Mouse (Mus musculus) large intestine, adult 2 months (tissue): ENCODE measurements around the gene 4930562C15Rik. TPM values are rescaled to one million over a fixed set of nuclear protein-coding genes. Genes with fewer than 3 reads are reported as not detected.
A peak's percentile ranks its signal among the peaks of the same experiment; 100 is the strongest.

ENCODE experiments used
- DNase-seq: peaks from one replicate; pipeline ENCODE4 v3.0.0-alpha.2; 2012; ENCODE audit warnings: low read depth, low spot score
- WGBS: fragments of 180-500 bp; shearing (Covaris S2); methylation state at CpG from one replicate; pipeline ENCODE4 v1.1.7; 2018; 5-methylcytosine and 5-hydroxymethylcytosine counted together
- polyA plus RNA-seq: library from polyadenylated mRNA; depleted of rRNA; stranded (reverse); fragments of >200 nt; gene quantifications from 2 replicates; pipeline ENCODE4 v1.2.3, GENCODE M21; 2012; rRNA removed

Gene 4930562C15Rik
- polyA plus RNA-seq, 1 experiment: not detected

GRCm38 (mm10) chr16:4910758-4911157, 75.5 kb downstream of the 4930562C15Rik start:
- 92% methylated on average over 8 of the region's 8 CpGs for WGBS
- DNase-seq: no peak

GRCm38 (mm10) chr16:4912074-4912648, 76.9 kb downstream of the 4930562C15Rik start:
- 81% methylated on average over 10 of the region's 10 CpGs for WGBS
- no peak for DNase-seq

- no peak for DNase-seq
- WGBS: 68% methylated on average over 11 of the region's 11 CpGs
These were observed 77.9 kb downstream of the 4930562C15Rik start for GRCm38 (mm10) chr16:4912907-4913782.

- DNase-seq: peak; percentile 50
- 39% methylated on average over 12 of the region's 12 CpGs for WGBS
These were observed 78.8 kb downstream of the 4930562C15Rik start for GRCm38 (mm10) chr16:4913783-4914735.

- WGBS: 74% methylated on average over 3 of the region's 3 CpGs
- no peak for DNase-seq
These were observed 80.7 kb downstream of the 4930562C15Rik start for GRCm38 (mm10) chr16:4915931-4916330.

- DNase-seq: no peak
- 92% methylated on average over 2 of the region's 2 CpGs for WGBS
These were observed 81.4 kb downstream of the 4930562C15Rik start for GRCm38 (mm10) chr16:4916608-4917007.

Other genes starting within 250 kb of the 4930562C15Rik start
- 8.1 TPM in 2 replicates for gene Glis2, start 240.7 kb upstream of the 4930562C15Rik start, polyA plus RNA-seq
- 12.2 and 16.5 TPM in 2 replicates for gene Pam16, start 210.4 kb upstream of the 4930562C15Rik start, polyA plus RNA-seq
- gene Vasn, start 195.5 kb upstream of the 4930562C15Rik start, polyA plus RNA-seq: 5.3 and 5.5 TPM in 2 replicates
- 31.3 and 35.5 TPM in 2 replicates for gene Dnaja3, start 195.4 kb upstream of the 4930562C15Rik start, polyA plus RNA-seq
- gene Coro7, start 155.6 kb upstream of the 4930562C15Rik start, polyA plus RNA-seq: 42.9 and 73.6 TPM in 2 replicates
- 8.0 and 12.7 TPM in 2 replicates for gene Nmral1, start 116.1 kb upstream of the 4930562C15Rik start, polyA plus RNA-seq
- 27.8 and 34.5 TPM in 2 replicates for gene Hmox2, start 109.1 kb upstream of the 4930562C15Rik start, polyA plus RNA-seq
- gene Cdip1, start 45.1 kb upstream of the 4930562C15Rik start, polyA plus RNA-seq: 29.6 and 56.2 TPM in 2 replicates
- 25.5 and 26.1 TPM in 2 replicates for gene Ubald1, start 44.9 kb downstream of the 4930562C15Rik start, polyA plus RNA-seq
- gene Mgrn1, start 50.8 kb downstream of the 4930562C15Rik start, polyA plus RNA-seq: 102 and 116 TPM in 2 replicates
- gene Nudt16l1, start 103.3 kb downstream of the 4930562C15Rik start, polyA plus RNA-seq: 55.7 and 56.2 TPM in 2 replicates
- 25.2 and 44.5 TPM in 2 replicates for gene Anks3, start 128.8 kb downstream of the 4930562C15Rik start, polyA plus RNA-seq
- gene Sept12, start 162.4 kb downstream of the 4930562C15Rik start, polyA plus RNA-seq: 0.11 and 0.44 TPM in 2 replicates
- 436 and 466 TPM in 2 replicates for gene Smim22, start 171.9 kb downstream of the 4930562C15Rik start, polyA plus RNA-seq
- 46.1 and 51.6 TPM in 2 replicates for gene Rogdi, start 178.1 kb downstream of the 4930562C15Rik start, polyA plus RNA-seq
- 52.5 and 65.5 TPM in 2 replicates for gene Glyr1, start 214.4 kb downstream of the 4930562C15Rik start, polyA plus RNA-seq
- gene Ubn1, start 214.6 kb downstream of the 4930562C15Rik start, polyA plus RNA-seq: 22.4 and 31.1 TPM in 2 replicates